Mouse (Mus musculus): ENCODE data around the gene Setd1a. TPM values are rescaled to one million over a fixed set of nuclear protein-coding genes. Genes with fewer than 3 reads are reported as not detected.

Gene Setd1a
- polyA plus RNA-seq, 1 experiment, result 51.7 TPM

- Histone ChIP-seq H3K9ac (ENCODE audit: low read depth, poor library complexity, severe bottlenecking) (peak overlapping the region; percentile 97), H3K36me3 (ENCODE audit: control insufficient read depth, insufficient read depth, low read length, poor library complexity, severe bottlenecking) (0 out of 2 replicates have a peak, but pooled peaks cover 10% of the 10 kb centered on the region), H3K4me1 (ENCODE audit: control insufficient read depth, insufficient read depth, low read length) (no peaks in the 10 kb centered on the region), H3K4me3 (ENCODE audit: low read depth, low read length) (peak overlapping the region; percentile 86), H3K27ac (ENCODE audit: insufficient read depth, low read length) (peak overlapping the region; percentile 13), H3K27me3 (ENCODE audit: control insufficient read depth, insufficient read depth, low read length, poor library complexity, severe bottlenecking) (no peaks in the 10 kb centered on the region), H3K9me3 (replicated peaks; ENCODE audit: control insufficient read depth, insufficient read depth, low read length, poor library complexity, severe bottlenecking) (no peaks in the 10 kb centered on the region)
- TF ChIP-seq POLR2A (IDR thresholded peaks at IDR 0.05; ENCODE audit: insufficient read depth, low read length) (peak; percentile 27), CTCF (IDR thresholded peaks at IDR 0.05; ENCODE audit: low read depth, low read length) (no peak)
Observed at GRCm38 (mm10) chr7:127745652-127746493, 30.6 kb upstream of the Setd1a start.

GRCm38 (mm10) chr7:127746494-127747491, 29.7 kb upstream of the Setd1a start:
- H3K9me3 ChIP-seq (replicated peaks; ENCODE audit: control insufficient read depth, insufficient read depth, low read length, poor library complexity, severe bottlenecking), result no peaks in the 10 kb centered on the region
- peak overlapping the region; percentile 91 for H3K4me3 ChIP-seq (ENCODE audit: low read depth, low read length)
- H3K9ac ChIP-seq (ENCODE audit: low read depth, poor library complexity, severe bottlenecking), result peak overlapping the region; percentile 97
- peak overlapping the region; percentile 81 for H3K27ac ChIP-seq (ENCODE audit: insufficient read depth, low read length)
- H3K4me1 ChIP-seq (ENCODE audit: control insufficient read depth, insufficient read depth, low read length), result peaks cover 2% of the 10 kb centered on the region
- peaks cover 16% of the 10 kb centered on the region; the same call in 1 of the 2 replicates for H3K36me3 ChIP-seq (ENCODE audit: control insufficient read depth, insufficient read depth, low read length, poor library complexity, severe bottlenecking)
- no peaks in the 10 kb centered on the region for H3K27me3 ChIP-seq (ENCODE audit: control insufficient read depth, insufficient read depth, low read length, poor library complexity, severe bottlenecking)
- TF ChIP-seq CTCF (IDR thresholded peaks at IDR 0.05; ENCODE audit: low read depth, low read length), result no peak
- TF ChIP-seq POLR2A (IDR thresholded peaks at IDR 0.05; ENCODE audit: insufficient read depth, low read length), result peak; percentile 30
- no peak for TF ChIP-seq EP300 (IDR thresholded peaks at IDR 0.05; ENCODE audit: insufficient read depth, low read depth, low read length)

- no peak for TF ChIP-seq POLR2A (IDR thresholded peaks at IDR 0.05; ENCODE audit: insufficient read depth, low read length)
- no peak for TF ChIP-seq EP300 (IDR thresholded peaks at IDR 0.05; ENCODE audit: insufficient read depth, low read depth, low read length)
- no peak for TF ChIP-seq CTCF (IDR thresholded peaks at IDR 0.05; ENCODE audit: low read depth, low read length)
- Histone ChIP-seq H3K27ac (ENCODE audit: insufficient read depth, low read length) (peak overlapping the region; percentile 81), H3K4me1 (ENCODE audit: control insufficient read depth, insufficient read depth, low read length) (peaks cover 3% of the 10 kb centered on the region), H3K9me3 (replicated peaks; ENCODE audit: control insufficient read depth, insufficient read depth, low read length, poor library complexity, severe bottlenecking) (no peaks in the 10 kb centered on the region), H3K9ac (ENCODE audit: low read depth, poor library complexity, severe bottlenecking) (peak overlapping the region; percentile 97), H3K27me3 (ENCODE audit: control insufficient read depth, insufficient read depth, low read length, poor library complexity, severe bottlenecking) (no peaks in the 10 kb centered on the region), H3K36me3 (ENCODE audit: control insufficient read depth, insufficient read depth, low read length, poor library complexity, severe bottlenecking) (peaks cover 21% of the 10 kb centered on the region; the same call in 1 of the 2 replicates), H3K4me3 (ENCODE audit: low read depth, low read length) (peak overlapping the region; percentile 91)
Observed at GRCm38 (mm10) chr7:127747559-127748234, 28.8 kb upstream of the Setd1a start.

GRCm38 (mm10) chr7:127748235-127748560, 28.3 kb upstream of the Setd1a start:
- Histone ChIP-seq H3K27me3 (ENCODE audit: control insufficient read depth, insufficient read depth, low read length, poor library complexity, severe bottlenecking) (no peaks in the 10 kb centered on the region), H3K36me3 (ENCODE audit: control insufficient read depth, insufficient read depth, low read length, poor library complexity, severe bottlenecking) (peaks cover 21% of the 10 kb centered on the region; the same call in 1 of the 2 replicates), H3K4me1 (ENCODE audit: control insufficient read depth, insufficient read depth, low read length) (peaks cover 5% of the 10 kb centered on the region), H3K27ac (ENCODE audit: insufficient read depth, low read length) (no peak overlapping the region), H3K4me3 (ENCODE audit: low read depth, low read length) (peak overlapping the region; percentile 91), H3K9me3 (replicated peaks; ENCODE audit: control insufficient read depth, insufficient read depth, low read length, poor library complexity, severe bottlenecking) (no peaks in the 10 kb centered on the region), H3K9ac (ENCODE audit: low read depth, poor library complexity, severe bottlenecking) (peak overlapping the region; percentile 97)
- TF ChIP-seq CTCF (IDR thresholded peaks at IDR 0.05; ENCODE audit: low read depth, low read length) (no peak), EP300 (IDR thresholded peaks at IDR 0.05; ENCODE audit: insufficient read depth, low read depth, low read length) (no peak), POLR2A (IDR thresholded peaks at IDR 0.05; ENCODE audit: insufficient read depth, low read length) (no peak)

- H3K9me3 ChIP-seq (replicated peaks; ENCODE audit: control insufficient read depth, insufficient read depth, low read length, poor library complexity, severe bottlenecking), result no peaks in the 10 kb centered on the region
- H3K27me3 ChIP-seq (ENCODE audit: control insufficient read depth, insufficient read depth, low read length, poor library complexity, severe bottlenecking), result no peaks in the 10 kb centered on the region
- peak overlapping the region; percentile 27 for H3K4me3 ChIP-seq (ENCODE audit: low read depth, low read length)
- H3K27ac ChIP-seq (ENCODE audit: insufficient read depth, low read length), result 0 out of 2 replicates have a peak overlapping the region, but pooled peaks have one; percentile 13
- no peak overlapping the region for H3K9ac ChIP-seq (ENCODE audit: low read depth, poor library complexity, severe bottlenecking)
- H3K36me3 ChIP-seq (ENCODE audit: control insufficient read depth, insufficient read depth, low read length, poor library complexity, severe bottlenecking), result peaks cover 29% of the 10 kb centered on the region
- no peak for TF ChIP-seq POLR2A (IDR thresholded peaks at IDR 0.05; ENCODE audit: insufficient read depth, low read length)
- TF ChIP-seq CTCF (IDR thresholded peaks at IDR 0.05; ENCODE audit: low read depth, low read length), result no peak
- no peak for TF ChIP-seq EP300 (IDR thresholded peaks at IDR 0.05; ENCODE audit: insufficient read depth, low read depth, low read length)
- peaks cover 5% of the 10 kb centered on the region for H3K4me1 ChIP-seq (ENCODE audit: control insufficient read depth, insufficient read depth, low read length)
Observed at GRCm38 (mm10) chr7:127750131-127751127, 26.0 kb upstream of the Setd1a start.

Data from ES-Bruce4 (cell line).